Mouse (Mus musculus) v-Abl transformed pro-B cells (cell line): ENCODE data around the gene Atf5.

Experiments
- in situ Hi-C, 2 experiments: fragments of 400-800 bp; cut with MboI; formaldehyde crosslinking; loops; one replicate each; pipeline ENCODE4 v1.15.1; 2025; ENCODE audit not compliant: unreplicated experiment in 2 of 2

Gene Atf5

GRCm38 (mm10) chr7:44808927-44809326 is 7.5 kb downstream of the Atf5 start:
- in situ Hi-C loops = no loop called here

DNA sequence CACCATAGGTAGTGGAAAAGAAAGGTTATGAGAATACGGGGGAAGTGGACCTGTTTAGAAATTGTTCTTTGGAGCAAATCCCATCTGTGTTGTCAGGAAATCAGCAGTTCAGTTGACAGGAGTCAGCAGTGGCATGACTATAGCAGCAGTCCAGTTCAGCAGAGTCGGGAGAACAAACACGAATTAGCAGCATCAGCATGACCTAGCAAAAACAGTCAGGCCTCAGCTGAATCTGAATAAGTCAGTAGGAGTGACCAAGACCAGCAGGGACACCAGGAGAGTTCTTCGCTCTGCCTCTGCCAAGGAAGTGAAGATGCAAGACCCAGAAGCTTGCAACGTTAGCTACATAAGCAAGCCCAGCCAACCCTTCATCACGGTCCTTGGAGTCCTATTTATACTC is 23.7 kb downstream of the Atf5 start:
- in situ Hi-C loops = no loop called here

- in situ Hi-C loops = no loop called here
Measured at GRCm38 (mm10) chr7:44790066-44790465, 26.4 kb downstream of the Atf5 start.

DNA sequence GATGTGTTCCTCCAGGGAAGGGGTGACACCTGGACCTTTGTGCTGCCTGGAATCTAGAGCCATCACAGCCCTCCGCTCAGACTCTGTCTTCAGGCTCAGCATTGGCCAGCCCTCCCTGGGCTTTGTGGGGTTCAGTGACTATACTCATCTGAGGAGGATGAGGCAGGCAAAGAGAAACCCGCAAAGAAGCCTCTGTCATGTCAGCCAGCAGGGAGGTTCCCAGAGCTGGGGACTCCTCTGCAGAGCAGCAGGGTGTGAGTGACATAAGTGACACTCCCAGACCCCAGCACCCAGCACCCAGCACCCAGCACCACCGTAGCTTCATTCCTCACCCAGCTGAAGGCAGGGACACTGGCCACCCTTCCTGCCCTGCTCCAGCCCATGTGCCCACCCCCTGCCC is 26.9 kb downstream of the Atf5 start:
- in situ Hi-C loops = no loop called here

- in situ Hi-C loops = no loop called here
Measured at GRCm38 (mm10) chr7:44780101-44780500, 36.4 kb downstream of the Atf5 start.

GRCm38 (mm10) chr7:44776849-44777498 is 39.5 kb downstream of the Atf5 start:
- in situ Hi-C loops = no loop called here

- in situ Hi-C loops = no loop called here
Measured at GRCm38 (mm10) chr7:44772591-44773204, 43.8 kb downstream of the Atf5 start.

DNA sequence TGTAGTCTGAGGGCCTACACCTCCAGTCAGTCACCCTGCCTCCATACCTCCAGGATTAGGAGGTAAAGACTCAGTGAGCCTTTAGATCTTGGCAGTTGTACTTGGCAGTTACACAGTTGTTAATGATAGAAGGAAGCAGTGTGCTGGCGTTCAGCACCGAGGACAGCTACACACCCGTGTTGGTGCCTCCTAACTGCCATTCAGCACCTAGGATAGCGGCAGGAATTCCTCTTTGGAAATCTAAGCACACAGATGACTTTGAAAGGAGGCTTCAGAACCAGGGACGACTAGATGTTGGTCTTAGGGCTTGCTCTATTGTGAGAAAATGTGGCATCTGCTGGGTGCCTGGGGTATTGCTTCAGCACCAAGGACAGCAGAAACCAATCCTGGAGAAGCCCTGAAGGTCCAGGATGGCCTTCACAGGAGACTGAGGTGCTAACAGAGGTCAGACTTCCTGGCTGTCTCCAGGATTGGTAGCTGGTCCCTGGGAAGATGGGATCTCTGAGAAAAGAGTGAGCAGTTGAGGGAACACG is 46.3 kb downstream of the Atf5 start:
- in situ Hi-C loops = no loop called here

DNA sequence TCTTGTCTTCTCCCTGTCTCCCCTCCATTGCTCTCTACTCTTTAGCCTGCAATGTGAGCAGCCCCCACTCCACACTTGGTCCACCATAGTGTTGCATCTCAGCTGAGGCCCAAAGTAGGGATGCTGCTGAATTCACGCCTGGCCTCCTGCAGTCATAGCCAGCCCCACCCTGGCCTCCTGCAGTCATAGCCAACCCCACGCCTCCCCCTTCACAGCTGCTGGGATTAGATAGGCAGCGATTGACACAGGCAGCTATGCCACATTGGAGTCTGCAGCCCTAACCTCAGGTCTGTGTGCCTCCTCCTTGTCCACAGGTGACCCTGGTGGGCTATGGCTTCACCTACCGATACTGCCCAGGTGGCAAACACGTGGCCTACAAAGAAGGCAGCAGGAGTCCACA is 48.3 kb downstream of the Atf5 start:
- in situ Hi-C loops = loop anchor here in 1 of 2 experiments (5.0 kb wide), 1 partner anchor 44 kb away; no protein-coding TSS in a partner anchor
